Mouse (Mus musculus): ENCODE data around the gene Nkx2-3. TPM values are rescaled to one million over a fixed set of nuclear protein-coding genes. Genes with fewer than 3 reads are reported as not detected.

The Nkx2-3 gene
- polyA plus RNA-seq, 1 experiment: 0.18 TPM

DNA sequence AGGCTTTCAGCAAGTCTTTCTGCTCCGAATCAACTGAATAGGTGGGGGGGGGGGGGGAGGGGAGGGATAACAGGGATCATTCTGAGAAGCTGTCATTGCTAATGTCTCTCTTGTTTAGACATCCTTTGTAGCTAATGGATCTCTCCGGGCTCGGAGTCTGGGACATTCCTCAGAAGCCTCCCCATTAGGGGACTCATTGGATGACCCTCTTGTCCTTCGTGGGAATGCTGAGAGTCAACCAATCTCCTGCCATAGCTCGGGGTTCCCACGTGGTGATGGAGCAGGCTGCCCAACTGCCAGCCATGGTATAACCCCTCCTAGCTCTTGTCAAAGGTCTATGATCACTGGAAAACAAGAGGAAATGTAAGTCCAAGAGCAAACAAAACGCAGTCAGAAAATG, 34.7 kb downstream of the Nkx2-3 start:
- H3K9me3 ChIP-seq: peaks cover 4% of the 10 kb centered on the region; the same call in 1 of the 2 replicates
- TF ChIP-seq GATA1 (IDR thresholded peaks at IDR 0.05; ENCODE audit: borderline replicate concordance, low read length) (no peak), FLI1 (IDR thresholded peaks at IDR 0.05; ENCODE audit: low read length) (no peak)
- no peak overlapping the region for H3K4me3 ChIP-seq (replicated peaks)
- H3K36me3 ChIP-seq (replicated peaks; ENCODE audit: low read length): no peaks in the 10 kb centered on the region
- peaks cover 51% of the 10 kb centered on the region for H3K27me3 ChIP-seq (replicated peaks)
- H3K4me1 ChIP-seq: no peaks in the 10 kb centered on the region; the same call in 1 of the 2 replicates

DNA sequence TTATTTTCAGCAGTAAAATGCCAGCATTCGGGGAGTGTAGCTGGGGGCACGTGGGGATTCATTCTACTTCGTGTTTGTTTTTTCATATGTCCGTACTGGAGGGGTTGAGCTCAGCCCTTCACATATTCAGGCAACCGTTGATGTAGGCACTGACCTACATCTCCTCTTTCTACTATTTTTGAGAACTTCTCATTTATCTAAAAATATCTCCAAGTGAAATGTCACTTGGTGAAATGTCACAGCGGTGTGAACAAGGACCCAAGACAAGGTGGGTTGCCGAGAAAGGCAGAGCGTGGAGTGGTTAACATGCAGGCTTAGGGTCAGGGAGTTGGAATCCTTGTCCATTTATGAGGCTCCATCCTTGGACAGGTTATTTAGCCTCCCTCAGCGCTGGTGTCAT, 35.1 kb downstream of the Nkx2-3 start:
- no peak overlapping the region for H3K4me3 ChIP-seq (replicated peaks)
- H3K36me3 ChIP-seq (replicated peaks; ENCODE audit: low read length): no peaks in the 10 kb centered on the region
- H3K4me1 ChIP-seq: no peaks in the 10 kb centered on the region; the same call in 1 of the 2 replicates
- H3K9me3 ChIP-seq: peaks cover 4% of the 10 kb centered on the region; the same call in 1 of the 2 replicates
- TF ChIP-seq GATA1 (IDR thresholded peaks at IDR 0.05; ENCODE audit: borderline replicate concordance, low read length): no peak
- H3K27me3 ChIP-seq (replicated peaks): peaks cover 51% of the 10 kb centered on the region

DNA sequence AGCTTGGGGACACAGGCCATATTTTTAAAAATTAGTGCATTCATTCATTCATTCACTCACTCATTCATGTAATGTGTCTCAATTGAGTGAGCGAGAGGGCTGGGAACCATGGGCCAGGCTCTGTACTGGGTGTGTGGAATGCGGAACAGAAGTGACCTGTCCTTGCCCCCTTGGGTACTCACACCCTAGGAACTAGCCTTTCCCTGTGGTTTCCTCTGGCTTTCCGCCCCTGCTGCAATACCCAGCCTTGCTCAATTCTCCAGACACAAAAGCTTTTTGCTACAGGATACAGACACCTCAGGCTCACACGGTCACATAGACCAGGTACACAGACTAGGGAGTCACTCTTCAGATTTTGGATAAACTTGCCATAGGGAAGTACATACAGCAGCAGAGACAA, 36.2 kb downstream of the Nkx2-3 start:
- Histone ChIP-seq H3K9me3 (peaks cover 4% of the 10 kb centered on the region; the same call in 1 of the 2 replicates), H3K36me3 (replicated peaks; ENCODE audit: low read length) (no peaks in the 10 kb centered on the region), H3K4me3 (replicated peaks) (no peak overlapping the region), H3K4me1 (no peaks in the 10 kb centered on the region; the same call in 1 of the 2 replicates), H3K27me3 (replicated peaks) (peaks cover 56% of the 10 kb centered on the region)
- TF ChIP-seq FLI1 (IDR thresholded peaks at IDR 0.05; ENCODE audit: low read length) (no peak), GATA1 (IDR thresholded peaks at IDR 0.05; ENCODE audit: borderline replicate concordance, low read length) (no peak)

DNA sequence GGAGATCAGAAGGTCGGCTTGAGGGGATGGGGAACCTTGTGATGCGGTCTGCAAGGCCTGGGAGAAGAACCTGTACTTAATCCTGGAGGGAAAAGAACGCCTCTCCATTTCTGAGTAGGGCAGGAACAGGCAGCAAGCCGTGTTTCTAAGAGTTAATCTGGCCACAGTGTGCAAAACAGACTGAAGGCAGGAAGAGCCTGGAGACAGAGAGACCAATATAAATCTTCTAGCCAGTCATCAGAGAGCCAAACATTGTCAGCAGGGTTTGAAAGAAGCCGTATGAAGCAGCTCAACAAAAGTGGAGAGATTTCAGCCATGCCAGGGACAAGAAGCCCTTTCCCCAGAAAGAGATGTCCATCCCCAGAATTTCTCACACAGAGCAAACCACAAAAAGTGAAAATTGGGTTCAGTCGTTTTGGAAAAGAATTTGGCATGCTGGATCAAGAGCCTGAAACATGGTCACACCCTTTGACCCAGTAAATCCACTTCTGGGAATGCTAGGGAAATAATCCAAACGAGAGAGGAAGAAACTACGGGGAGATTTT, 39.2 kb downstream of the Nkx2-3 start:
- Histone ChIP-seq H3K36me3 (replicated peaks; ENCODE audit: low read length) (no peaks in the 10 kb centered on the region), H3K4me3 (replicated peaks) (no peak overlapping the region), H3K9me3 (peaks cover 4% of the 10 kb centered on the region; the same call in 1 of the 2 replicates), H3K4me1 (peaks cover 6% of the 10 kb centered on the region), H3K27me3 (replicated peaks) (peaks cover 56% of the 10 kb centered on the region)
- TF ChIP-seq GATA1 (IDR thresholded peaks at IDR 0.05; ENCODE audit: borderline replicate concordance, low read length) (no peak), FLI1 (IDR thresholded peaks at IDR 0.05; ENCODE audit: low read length) (no peak)

DNA sequence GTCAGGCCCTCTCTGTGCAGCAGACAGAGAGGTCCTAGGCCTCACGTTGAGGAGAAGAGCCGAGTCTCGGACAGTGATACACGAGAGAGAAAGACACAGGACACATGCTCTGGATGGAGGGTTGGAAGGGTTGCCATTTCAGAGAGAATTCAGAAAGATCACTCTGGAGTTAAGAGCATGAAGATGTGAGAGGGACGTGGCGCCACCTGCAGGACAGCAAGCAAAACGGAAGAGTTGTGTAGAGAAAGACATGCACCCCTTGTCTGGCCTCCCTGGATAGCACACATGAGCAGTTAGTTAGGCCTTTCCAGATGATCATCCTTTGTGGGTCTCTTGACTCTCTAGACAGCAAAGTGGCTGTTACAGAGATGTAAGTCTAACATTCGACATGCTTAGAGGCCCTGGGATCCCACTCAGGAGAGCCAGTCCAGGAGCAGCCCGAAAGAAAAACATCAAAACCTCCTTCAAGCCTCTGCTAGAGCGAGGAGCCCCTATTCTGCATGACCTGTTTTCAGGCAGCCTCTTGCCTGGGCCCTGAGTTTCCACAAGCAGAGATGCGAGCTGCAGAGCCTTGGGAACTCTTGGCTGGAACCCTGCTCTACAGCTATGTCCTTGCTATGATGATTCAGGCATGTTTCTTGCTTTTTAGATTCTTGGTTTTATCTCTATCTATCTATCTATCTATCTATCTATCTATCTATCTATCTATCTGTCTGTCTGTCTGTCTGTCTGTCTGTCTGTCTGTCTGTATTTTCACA, 43.8 kb downstream of the Nkx2-3 start:
- TF ChIP-seq GATA1 (IDR thresholded peaks at IDR 0.05; ENCODE audit: borderline replicate concordance, low read length) (no peak), FLI1 (IDR thresholded peaks at IDR 0.05; ENCODE audit: low read length) (no peak)
- Histone ChIP-seq H3K4me1 (peaks cover 12% of the 10 kb centered on the region), H3K27me3 (replicated peaks) (peaks cover 46% of the 10 kb centered on the region)

DNA sequence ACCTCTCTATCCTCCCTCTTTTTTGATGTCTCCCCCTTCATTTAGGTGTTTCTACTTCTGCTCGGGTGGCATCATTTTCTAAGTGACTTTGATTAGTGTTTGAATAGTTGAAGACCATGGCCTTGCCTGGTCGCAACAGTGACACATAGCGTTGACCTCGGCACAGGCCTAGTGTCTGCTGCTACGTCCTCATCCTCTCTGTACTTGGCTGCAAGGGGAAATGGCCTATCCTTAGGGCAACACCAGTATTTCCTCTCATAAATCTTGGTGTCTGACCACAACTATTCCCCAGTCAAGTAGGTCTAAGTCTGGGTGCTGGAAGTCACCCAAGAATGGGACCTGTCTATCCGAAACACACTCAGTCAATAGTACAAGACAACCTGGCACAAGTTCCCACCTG, 47.5 kb downstream of the Nkx2-3 start:
- H3K36me3 ChIP-seq (replicated peaks; ENCODE audit: low read length): peaks cover 25% of the 10 kb centered on the region
- H3K4me1 ChIP-seq: peaks cover 12% of the 10 kb centered on the region
- H3K4me3 ChIP-seq (replicated peaks): no peak overlapping the region
- H3K27me3 ChIP-seq (replicated peaks): peaks cover 13% of the 10 kb centered on the region
- TF ChIP-seq GATA1 (IDR thresholded peaks at IDR 0.05; ENCODE audit: borderline replicate concordance, low read length) (no peak), FLI1 (IDR thresholded peaks at IDR 0.05; ENCODE audit: low read length) (no peak)
- H3K9me3 ChIP-seq: no peaks in the 10 kb centered on the region

More for the DNA sequence above, 43.8 kb downstream of the Nkx2-3 start:
- H3K4me3 ChIP-seq (replicated peaks): no peak overlapping the region
- no peaks in the 10 kb centered on the region for H3K9me3 ChIP-seq
- no peaks in the 10 kb centered on the region for H3K36me3 ChIP-seq (replicated peaks; ENCODE audit: low read length)

DNA sequence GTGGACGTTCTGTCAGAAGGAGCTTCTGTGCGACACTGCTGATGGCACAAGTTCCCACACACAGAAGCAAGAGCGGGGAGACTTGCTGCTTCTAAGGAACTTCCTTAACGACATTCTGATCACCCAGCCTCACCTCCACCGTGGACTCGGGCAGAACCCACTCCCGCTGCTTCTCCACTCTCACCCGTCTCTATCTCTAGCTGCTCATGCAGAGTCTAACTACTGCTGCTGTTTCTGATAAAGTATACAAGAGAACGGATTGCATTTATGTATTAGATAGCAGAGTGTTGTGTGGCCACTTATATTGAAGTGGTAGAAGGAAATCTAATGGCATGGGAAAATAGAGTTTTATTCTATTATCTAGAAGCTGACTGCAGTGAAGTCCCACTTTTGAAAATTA, 48.6 kb downstream of the Nkx2-3 start:
- peaks cover 11% of the 10 kb centered on the region for H3K4me1 ChIP-seq
- peaks cover 6% of the 10 kb centered on the region for H3K27me3 ChIP-seq (replicated peaks)
- H3K36me3 ChIP-seq (replicated peaks; ENCODE audit: low read length): peaks cover 34% of the 10 kb centered on the region
- H3K4me3 ChIP-seq (replicated peaks): no peak overlapping the region
- no peaks in the 10 kb centered on the region for H3K9me3 ChIP-seq
- no peak for TF ChIP-seq GATA1 (IDR thresholded peaks at IDR 0.05; ENCODE audit: borderline replicate concordance, low read length)
- TF ChIP-seq FLI1 (IDR thresholded peaks at IDR 0.05; ENCODE audit: low read length): no peak

DNA sequence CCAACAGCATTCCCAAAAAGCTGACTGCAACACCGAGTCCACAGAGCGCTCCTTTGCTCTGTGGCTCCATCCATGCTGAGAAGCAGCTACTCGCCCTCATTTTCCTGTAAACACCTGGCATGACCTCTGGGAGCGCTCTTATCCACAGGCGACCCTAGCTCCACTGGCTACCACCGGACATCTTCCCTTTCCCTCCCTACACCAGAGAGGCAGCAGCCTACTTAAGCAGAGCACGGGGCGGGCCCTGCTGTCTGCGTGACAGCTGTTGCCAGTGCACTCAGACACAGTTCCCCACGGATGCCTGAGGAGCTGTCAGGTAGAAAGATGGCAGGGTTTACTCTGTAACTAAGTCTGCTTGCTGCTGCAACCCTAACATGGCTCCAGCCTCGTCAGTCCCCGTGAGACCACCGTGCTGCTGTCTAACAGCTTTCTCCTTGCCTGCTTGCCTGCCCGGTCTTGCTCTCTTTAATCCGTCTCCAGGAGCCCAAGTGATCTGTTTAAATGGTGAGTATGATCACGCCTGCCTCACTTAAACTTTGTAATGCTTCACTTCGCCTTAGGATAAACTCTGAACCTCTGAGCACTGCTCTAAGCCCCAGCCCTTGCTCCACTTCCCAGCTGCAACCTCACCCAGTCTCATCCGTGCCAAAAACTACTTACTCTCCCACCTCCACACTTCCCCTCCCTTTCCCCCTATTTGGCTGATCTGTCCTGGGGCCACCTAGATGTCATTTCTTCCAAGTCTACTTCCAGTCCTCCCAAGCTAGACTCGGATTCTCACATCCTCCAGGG, 50.2 kb downstream of the Nkx2-3 start:
- TF ChIP-seq GATA1 (IDR thresholded peaks at IDR 0.05; ENCODE audit: borderline replicate concordance, low read length) (no peak), FLI1 (IDR thresholded peaks at IDR 0.05; ENCODE audit: low read length) (no peak)
- H3K4me1 ChIP-seq: peaks cover 20% of the 10 kb centered on the region; the same call in 1 of the 2 replicates
- H3K4me3 ChIP-seq (replicated peaks): no peak overlapping the region
- H3K36me3 ChIP-seq (replicated peaks; ENCODE audit: low read length): peaks cover 49% of the 10 kb centered on the region
- no peaks in the 10 kb centered on the region for H3K27me3 ChIP-seq (replicated peaks)
- H3K9me3 ChIP-seq: no peaks in the 10 kb centered on the region

DNA sequence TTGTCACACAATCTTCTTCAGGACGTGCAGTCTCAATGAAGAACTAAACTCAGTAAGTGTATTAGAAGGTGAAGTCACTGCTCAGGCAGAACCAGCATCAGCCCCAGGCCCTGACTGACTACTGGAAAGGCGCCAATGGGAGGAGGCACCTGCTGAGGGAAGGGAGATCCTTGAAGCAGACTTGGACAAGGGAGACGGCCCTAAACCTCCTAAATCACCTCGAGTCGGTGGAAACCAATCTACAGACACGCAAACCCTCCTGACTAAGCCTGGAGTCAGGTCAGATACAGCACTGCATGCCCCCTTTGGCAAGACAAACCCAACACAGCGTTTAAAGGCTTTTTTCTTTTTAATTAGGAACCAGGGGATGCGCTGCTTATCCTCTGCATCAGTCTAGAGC, 51.3 kb downstream of the Nkx2-3 start:
- H3K36me3 ChIP-seq (replicated peaks; ENCODE audit: low read length): peaks cover 49% of the 10 kb centered on the region
- H3K4me3 ChIP-seq (replicated peaks): no peak overlapping the region
- TF ChIP-seq FLI1 (IDR thresholded peaks at IDR 0.05; ENCODE audit: low read length) (no peak), GATA1 (IDR thresholded peaks at IDR 0.05; ENCODE audit: borderline replicate concordance, low read length) (no peak)

More for the DNA sequence above, 51.3 kb downstream of the Nkx2-3 start:
- H3K4me1 ChIP-seq: peaks cover 20% of the 10 kb centered on the region; the same call in 1 of the 2 replicates
- H3K9me3 ChIP-seq: no peaks in the 10 kb centered on the region
- H3K27me3 ChIP-seq (replicated peaks): no peaks in the 10 kb centered on the region

Other genes with a start within 250 kb of the Nkx2-3 start
- 0.02 TPM in 1 of 2 replicates, not detected in the other for gene Hpse2, start 224.0 kb upstream of the Nkx2-3 start, polyA plus RNA-seq (2012; ENCODE audit: insufficient read depth, low replicate concordance)
- not detected in 2 replicates for gene Cnnm1, start 171.9 kb upstream of the Nkx2-3 start, polyA plus RNA-seq (2012; ENCODE audit: insufficient read depth, low replicate concordance)
- gene Got1, start 87.7 kb upstream of the Nkx2-3 start, polyA plus RNA-seq (2012; ENCODE audit: insufficient read depth, low replicate concordance): 3.4 and 10.7 TPM in 2 replicates
- gene Slc25a28, start 62.6 kb downstream of the Nkx2-3 start, polyA plus RNA-seq (2012; ENCODE audit: insufficient read depth, low replicate concordance): 17.5 and 30.6 TPM in 2 replicates
- 1.2 and 2.4 TPM in 2 replicates for gene Entpd7, start 77.3 kb downstream of the Nkx2-3 start, polyA plus RNA-seq (2012; ENCODE audit: insufficient read depth, low replicate concordance)
- 5.0 TPM in 1 of 2 replicates, not detected in the other for gene Cutc, start 140.7 kb downstream of the Nkx2-3 start, polyA plus RNA-seq (2012; ENCODE audit: insufficient read depth, low replicate concordance)
- 0.56 and 2.6 TPM in 2 replicates for gene Cox15, start 140.7 kb downstream of the Nkx2-3 start, polyA plus RNA-seq (2012; ENCODE audit: insufficient read depth, low replicate concordance)
- gene Abcc2, start 169.9 kb downstream of the Nkx2-3 start, polyA plus RNA-seq (2012; ENCODE audit: insufficient read depth, low replicate concordance): not detected in 2 replicates